Mouse (Mus musculus): ENCODE measurements around the gene Tnfaip6. TPM values are rescaled to one million over a fixed set of nuclear protein-coding genes. Genes with fewer than 3 reads are reported as not detected.

Gene Tnfaip6
- polyA plus RNA-seq, 1 experiment from 2014 or later: 27.7 TPM

DNA sequence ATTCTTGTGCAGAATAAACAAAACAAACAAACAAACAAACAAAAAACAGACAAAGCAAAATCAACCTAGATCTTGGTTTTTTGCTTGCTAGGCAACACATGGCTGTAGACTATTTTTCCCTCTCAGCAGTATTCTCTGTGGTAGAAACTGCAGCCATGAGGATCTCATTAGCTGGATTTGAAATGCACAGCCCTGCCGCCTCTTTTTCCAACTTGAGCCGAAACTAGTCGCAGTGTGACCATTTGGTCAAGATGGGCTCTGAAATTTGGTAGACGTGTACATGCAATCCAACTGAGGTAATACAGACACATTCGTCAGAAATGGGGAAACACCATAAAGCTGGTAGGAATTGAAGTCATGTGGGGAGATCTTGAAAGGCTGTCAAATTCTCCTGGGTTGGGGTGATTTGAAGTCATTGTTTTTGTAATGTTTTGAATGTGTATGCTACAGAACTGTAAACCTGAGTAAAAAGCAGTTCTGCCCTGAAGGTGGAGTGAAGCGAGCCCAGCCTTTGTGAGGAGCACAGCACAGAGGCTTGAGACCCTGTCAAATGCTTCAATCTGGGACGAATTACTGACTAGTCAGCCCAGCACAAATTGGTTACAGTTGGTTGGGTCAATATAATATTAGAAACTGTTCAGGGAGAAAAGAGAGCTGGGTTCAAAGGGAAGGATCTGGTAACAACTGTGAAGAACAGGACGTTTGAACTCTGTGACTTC, 1.4 kb downstream of the Tnfaip6 start:
- ATAC-seq (replicated peaks; ENCODE audit: low FRiP score): no peak

DNA sequence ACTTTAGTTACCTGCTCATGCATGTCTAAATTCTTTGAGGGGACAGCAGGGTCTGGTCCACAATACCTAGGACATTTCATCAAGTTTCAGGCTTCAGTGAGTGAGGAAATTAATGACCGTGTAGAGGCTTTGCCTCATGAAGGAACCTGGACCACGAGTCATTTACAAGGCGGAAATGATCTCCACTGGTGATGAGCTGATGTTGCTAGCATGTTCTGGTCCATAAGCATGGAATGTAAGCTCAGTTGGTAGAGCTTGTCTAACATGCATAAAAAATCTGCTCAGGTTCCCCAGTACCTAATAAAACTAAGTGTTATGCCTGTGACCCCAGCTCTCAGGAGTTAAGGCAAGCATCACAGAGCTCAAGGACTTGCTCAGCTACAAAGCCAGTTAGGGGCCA, 4.3 kb downstream of the Tnfaip6 start:
- 86% methylated on average over 3 of the region's 3 CpGs for WGBS
- H3K27ac ChIP-seq (ENCODE audit: low read depth, low read length): no peak overlapping the region
- DNase-seq (ENCODE audit: low spot score) (no peak), ATAC-seq (replicated peaks; ENCODE audit: low FRiP score) (no peak)
- H3K4me2 ChIP-seq (ENCODE audit: low read depth, low read length, severe bottlenecking): no peak overlapping the region
- no peaks in the 10 kb centered on the region for H3K9me3 ChIP-seq (ENCODE audit: control insufficient read depth, low read length)
- no peak overlapping the region for H3K9ac ChIP-seq (ENCODE audit: low read length)
- H3K36me3 ChIP-seq (ENCODE audit: control insufficient read depth, insufficient read depth, low read length): no peaks in the 10 kb centered on the region
- H3K4me3 ChIP-seq (ENCODE audit: low read depth, low read length): no peak overlapping the region
- H3K4me1 ChIP-seq (replicated peaks; ENCODE audit: control insufficient read depth, insufficient read depth, low read length): peaks cover 5% of the 10 kb centered on the region; the same call in 1 of the 2 replicates
- H3K27me3 ChIP-seq (ENCODE audit: control insufficient read depth, insufficient read depth, low read length): no peaks in the 10 kb centered on the region

More for the DNA sequence above, 1.4 kb downstream of the Tnfaip6 start:
- no peaks in the 10 kb centered on the region for H3K36me3 ChIP-seq (ENCODE audit: control insufficient read depth, insufficient read depth, low read length)
- H3K9me3 ChIP-seq (ENCODE audit: control insufficient read depth, low read length): no peaks in the 10 kb centered on the region
- H3K4me2 ChIP-seq (ENCODE audit: low read depth, low read length, severe bottlenecking): peak overlapping the region; percentile 36
- peak overlapping the region; percentile 17; the same call in 1 of the 2 replicates for H3K4me3 ChIP-seq (ENCODE audit: low read depth, low read length)
- no peak overlapping the region for H3K27ac ChIP-seq (ENCODE audit: low read depth, low read length)
- peaks cover 5% of the 10 kb centered on the region; the same call in 1 of the 2 replicates for H3K4me1 ChIP-seq (replicated peaks; ENCODE audit: control insufficient read depth, insufficient read depth, low read length)
- 34% methylated on average over 8 of the region's 8 CpGs for WGBS
- H3K9ac ChIP-seq (ENCODE audit: low read length): peak overlapping the region; percentile 16; the same call in 1 of the 2 replicates
- DNase-seq (ENCODE audit: low spot score): no peak
- H3K27me3 ChIP-seq (ENCODE audit: control insufficient read depth, insufficient read depth, low read length): no peaks in the 10 kb centered on the region

DNA sequence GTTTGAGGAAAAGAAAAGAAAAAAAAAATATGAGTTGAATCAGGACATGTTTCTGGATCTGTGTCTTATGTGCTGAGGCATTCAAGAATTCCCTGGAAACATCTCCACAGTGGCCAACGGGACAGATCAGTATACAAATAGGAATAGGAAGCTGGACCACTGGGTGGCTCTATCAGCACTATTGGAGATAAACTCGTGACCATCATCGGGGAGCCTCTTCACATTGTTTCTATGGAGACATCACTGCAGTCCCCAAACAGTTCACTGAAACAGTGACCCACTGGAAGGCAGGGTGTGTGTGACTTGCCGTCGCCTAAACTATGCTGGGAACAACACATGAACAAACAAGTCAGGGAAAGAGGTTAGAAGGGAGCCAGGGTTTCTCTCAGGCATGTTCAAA, 4.9 kb downstream of the Tnfaip6 start:
- WGBS: 81% methylated on average over 5 of the region's 5 CpGs
- DNase-seq (ENCODE audit: low spot score) (no peak), ATAC-seq (replicated peaks; ENCODE audit: low FRiP score) (no peak)
- Histone ChIP-seq H3K9me3 (ENCODE audit: control insufficient read depth, low read length) (no peaks in the 10 kb centered on the region), H3K4me3 (ENCODE audit: low read depth, low read length) (no peak overlapping the region), H3K4me1 (replicated peaks; ENCODE audit: control insufficient read depth, insufficient read depth, low read length) (peaks cover 5% of the 10 kb centered on the region; the same call in 1 of the 2 replicates), H3K36me3 (ENCODE audit: control insufficient read depth, insufficient read depth, low read length) (no peaks in the 10 kb centered on the region), H3K4me2 (ENCODE audit: low read depth, low read length, severe bottlenecking) (no peak overlapping the region), H3K27me3 (ENCODE audit: control insufficient read depth, insufficient read depth, low read length) (no peaks in the 10 kb centered on the region), H3K9ac (ENCODE audit: low read length) (no peak overlapping the region), H3K27ac (ENCODE audit: low read depth, low read length) (no peak overlapping the region)

DNA sequence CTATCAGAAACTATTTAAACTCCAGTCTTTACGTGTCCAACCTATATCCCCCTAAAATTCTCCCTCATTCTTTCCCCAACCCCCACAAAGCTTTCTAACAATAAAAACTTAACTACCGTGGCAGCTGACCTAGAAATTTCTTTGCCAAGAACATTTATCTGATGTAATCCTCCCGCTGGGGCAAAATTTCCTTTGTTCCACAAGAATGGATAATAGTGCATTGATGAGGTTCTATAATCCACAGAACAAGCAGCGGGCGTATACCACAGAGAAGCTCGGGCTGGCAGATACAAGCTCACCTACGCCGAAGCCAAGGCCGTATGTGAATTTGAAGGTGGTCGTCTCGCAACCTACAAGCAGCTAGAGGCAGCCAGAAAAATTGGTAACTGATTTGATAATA, 5.7 kb downstream of the Tnfaip6 start:
- ATAC-seq (replicated peaks; ENCODE audit: low FRiP score): no peak
- no peak overlapping the region for H3K4me2 ChIP-seq (ENCODE audit: low read depth, low read length, severe bottlenecking)
- no peak overlapping the region for H3K27ac ChIP-seq (ENCODE audit: low read depth, low read length)
- no peak overlapping the region for H3K9ac ChIP-seq (ENCODE audit: low read length)
- 87% methylated on average over 11 of the region's 11 CpGs for WGBS
- DNase-seq (ENCODE audit: low spot score): no peak
- no peaks in the 10 kb centered on the region for H3K36me3 ChIP-seq (ENCODE audit: control insufficient read depth, insufficient read depth, low read length)
- H3K4me3 ChIP-seq (ENCODE audit: low read depth, low read length): no peak overlapping the region
- no peaks in the 10 kb centered on the region for H3K27me3 ChIP-seq (ENCODE audit: control insufficient read depth, insufficient read depth, low read length)
- H3K9me3 ChIP-seq (ENCODE audit: control insufficient read depth, low read length): no peaks in the 10 kb centered on the region
- H3K4me1 ChIP-seq (replicated peaks; ENCODE audit: control insufficient read depth, insufficient read depth, low read length): peaks cover 5% of the 10 kb centered on the region; the same call in 1 of the 2 replicates

DNA sequence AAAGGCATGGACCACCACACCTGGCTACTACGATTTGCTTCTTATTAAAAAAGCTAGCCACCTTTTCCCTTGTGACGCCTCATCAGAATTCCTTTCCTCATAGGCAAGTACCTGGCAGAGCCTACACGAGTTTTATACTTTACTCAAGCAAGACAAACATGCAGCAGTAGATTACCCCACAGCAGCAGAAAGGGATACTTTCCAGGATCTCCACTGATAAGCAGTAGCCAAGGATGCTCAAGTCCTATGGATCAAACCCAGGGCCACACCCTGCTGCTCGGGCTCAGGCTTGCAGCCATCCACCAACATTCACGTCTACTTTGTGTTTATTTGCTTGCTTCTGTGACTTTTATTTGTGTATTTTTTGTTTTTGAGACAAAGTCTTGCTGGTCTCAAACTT, 8.2 kb downstream of the Tnfaip6 start:
- Histone ChIP-seq H3K4me1 (replicated peaks; ENCODE audit: control insufficient read depth, insufficient read depth, low read length) (no peaks in the 10 kb centered on the region), H3K27me3 (ENCODE audit: control insufficient read depth, insufficient read depth, low read length) (no peaks in the 10 kb centered on the region), H3K9ac (ENCODE audit: low read length) (no peak overlapping the region), H3K4me3 (ENCODE audit: low read depth, low read length) (no peak overlapping the region), H3K27ac (ENCODE audit: low read depth, low read length) (no peak overlapping the region), H3K4me2 (ENCODE audit: low read depth, low read length, severe bottlenecking) (no peak overlapping the region), H3K9me3 (ENCODE audit: control insufficient read depth, low read length) (no peaks in the 10 kb centered on the region), H3K36me3 (ENCODE audit: control insufficient read depth, insufficient read depth, low read length) (no peaks in the 10 kb centered on the region)
- DNase-seq (ENCODE audit: low spot score) (no peak), ATAC-seq (replicated peaks; ENCODE audit: low FRiP score) (no peak)
- 85% methylated on average over 5 of the region's 5 CpGs for WGBS

DNA sequence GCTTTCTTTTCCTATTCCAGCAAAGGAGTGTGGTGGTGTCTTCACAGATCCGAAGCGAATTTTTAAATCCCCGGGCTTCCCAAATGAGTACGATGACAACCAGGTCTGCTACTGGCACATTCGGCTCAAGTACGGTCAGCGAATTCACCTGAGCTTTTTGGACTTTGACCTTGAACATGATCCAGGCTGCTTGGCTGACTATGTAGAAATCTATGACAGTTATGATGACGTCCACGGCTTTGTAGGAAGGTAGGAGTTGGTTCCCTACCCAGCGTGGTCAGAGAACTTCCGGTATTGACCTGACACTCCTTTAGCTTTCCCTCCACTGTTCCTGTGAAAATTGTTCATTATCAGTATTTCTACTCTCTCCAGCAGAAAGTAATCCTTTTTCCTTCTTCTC, 13.0 kb downstream of the Tnfaip6 start:
- Histone ChIP-seq H3K9ac (ENCODE audit: low read length) (no peak overlapping the region), H3K9me3 (ENCODE audit: control insufficient read depth, low read length) (no peaks in the 10 kb centered on the region), H3K4me3 (ENCODE audit: low read depth, low read length) (no peak overlapping the region), H3K4me2 (ENCODE audit: low read depth, low read length, severe bottlenecking) (no peak overlapping the region), H3K4me1 (replicated peaks; ENCODE audit: control insufficient read depth, insufficient read depth, low read length) (no peaks in the 10 kb centered on the region), H3K27ac (ENCODE audit: low read depth, low read length) (no peak overlapping the region), H3K27me3 (ENCODE audit: control insufficient read depth, insufficient read depth, low read length) (no peaks in the 10 kb centered on the region), H3K36me3 (ENCODE audit: control insufficient read depth, insufficient read depth, low read length) (no peaks in the 10 kb centered on the region)
- ATAC-seq (replicated peaks; ENCODE audit: low FRiP score) (no peak), DNase-seq (ENCODE audit: low spot score) (no peak)
- WGBS: 94% methylated on average over 11 of the region's 11 CpGs

DNA sequence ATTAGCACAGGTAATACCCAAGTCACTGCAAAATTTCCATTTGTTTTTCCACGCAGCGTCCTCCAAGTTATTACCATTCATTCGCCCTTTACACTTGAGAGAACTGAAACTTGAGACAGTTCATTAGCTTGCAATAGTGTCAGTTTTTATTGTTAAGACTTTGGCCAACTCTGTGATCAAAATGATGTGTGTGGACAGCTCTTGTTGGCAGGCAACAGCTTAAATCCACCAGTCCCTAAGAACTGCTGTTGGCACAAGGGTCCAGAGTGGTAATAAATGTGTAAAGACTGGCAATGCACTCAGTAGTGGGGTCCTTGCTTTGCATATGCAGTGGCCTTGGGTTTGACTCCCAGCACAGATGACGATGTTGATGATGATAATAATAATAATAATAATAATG, 14.5 kb downstream of the Tnfaip6 start:
- no peaks in the 10 kb centered on the region for H3K4me1 ChIP-seq (replicated peaks; ENCODE audit: control insufficient read depth, insufficient read depth, low read length)
- no peaks in the 10 kb centered on the region for H3K36me3 ChIP-seq (ENCODE audit: control insufficient read depth, insufficient read depth, low read length)
- H3K9me3 ChIP-seq (ENCODE audit: control insufficient read depth, low read length): no peaks in the 10 kb centered on the region
- H3K27ac ChIP-seq (ENCODE audit: low read depth, low read length): no peak overlapping the region
- no peak overlapping the region for H3K4me3 ChIP-seq (ENCODE audit: low read depth, low read length)
- no peak overlapping the region for H3K4me2 ChIP-seq (ENCODE audit: low read depth, low read length, severe bottlenecking)
- no peaks in the 10 kb centered on the region for H3K27me3 ChIP-seq (ENCODE audit: control insufficient read depth, insufficient read depth, low read length)
- ATAC-seq (replicated peaks; ENCODE audit: low FRiP score): no peak
- WGBS: 76% methylated on average over 4 of the region's 4 CpGs
- DNase-seq (ENCODE audit: low spot score): no peak
- no peak overlapping the region for H3K9ac ChIP-seq (ENCODE audit: low read length)

DNA sequence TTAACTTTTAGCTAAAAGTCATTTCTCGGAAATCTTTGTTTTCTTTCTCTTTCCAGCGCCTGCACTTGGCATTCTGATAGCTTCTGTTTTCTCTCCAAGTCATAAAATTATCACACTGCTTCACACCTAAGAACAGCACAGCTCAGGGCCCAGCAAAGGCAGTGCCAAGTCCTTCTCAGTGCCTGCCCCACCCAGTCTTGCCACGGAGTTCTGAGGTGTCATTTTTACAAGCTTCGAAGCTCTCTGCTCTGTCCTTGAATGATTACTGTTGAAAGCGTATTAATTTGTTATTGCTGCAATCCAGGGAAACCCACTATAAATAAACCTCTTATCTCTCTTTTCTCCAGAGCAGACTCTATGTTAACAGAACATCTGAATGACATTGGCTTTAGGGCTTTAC, 15.7 kb downstream of the Tnfaip6 start:
- no peak overlapping the region for H3K4me2 ChIP-seq (ENCODE audit: low read depth, low read length, severe bottlenecking)
- no peaks in the 10 kb centered on the region for H3K9me3 ChIP-seq (ENCODE audit: control insufficient read depth, low read length)
- DNase-seq (ENCODE audit: low spot score): no peak
- H3K27me3 ChIP-seq (ENCODE audit: control insufficient read depth, insufficient read depth, low read length): no peaks in the 10 kb centered on the region
- no peaks in the 10 kb centered on the region for H3K4me1 ChIP-seq (replicated peaks; ENCODE audit: control insufficient read depth, insufficient read depth, low read length)
- 68% methylated on average over 5 of the region's 5 CpGs for WGBS
- H3K9ac ChIP-seq (ENCODE audit: low read length): no peak overlapping the region
- no peak for ATAC-seq (replicated peaks; ENCODE audit: low FRiP score)
- H3K36me3 ChIP-seq (ENCODE audit: control insufficient read depth, insufficient read depth, low read length): no peaks in the 10 kb centered on the region
- H3K27ac ChIP-seq (ENCODE audit: low read depth, low read length): no peak overlapping the region
- H3K4me3 ChIP-seq (ENCODE audit: low read depth, low read length): no peak overlapping the region

DNA sequence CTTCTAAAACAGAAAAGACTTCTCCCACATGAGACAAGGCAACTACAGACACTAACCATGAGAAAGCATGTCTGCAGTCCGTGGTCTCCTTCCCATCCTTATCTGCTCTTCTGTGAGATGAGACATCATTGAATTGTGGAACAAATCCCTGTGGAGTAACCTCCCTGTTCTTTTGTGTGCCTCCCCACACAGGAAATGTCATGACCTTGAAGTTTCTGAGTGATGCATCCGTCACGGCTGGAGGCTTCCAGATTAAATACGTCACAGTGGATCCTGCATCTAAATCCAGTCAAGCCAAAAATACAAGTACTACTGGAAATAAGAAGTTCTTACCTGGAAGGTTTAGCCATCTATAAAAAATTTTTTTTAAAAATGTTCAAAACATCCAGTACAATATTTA, 17.8 kb downstream of the Tnfaip6 start:
- H3K9me3 ChIP-seq (ENCODE audit: control insufficient read depth, low read length): no peaks in the 10 kb centered on the region
- H3K9ac ChIP-seq (ENCODE audit: low read length): no peak overlapping the region
- H3K27ac ChIP-seq (ENCODE audit: low read depth, low read length): no peak overlapping the region
- no peaks in the 10 kb centered on the region for H3K4me1 ChIP-seq (replicated peaks; ENCODE audit: control insufficient read depth, insufficient read depth, low read length)
- no peaks in the 10 kb centered on the region for H3K27me3 ChIP-seq (ENCODE audit: control insufficient read depth, insufficient read depth, low read length)
- DNase-seq (ENCODE audit: low spot score): no peak
- no peak overlapping the region for H3K4me2 ChIP-seq (ENCODE audit: low read depth, low read length, severe bottlenecking)
- WGBS: 60% methylated on average over 4 of the region's 4 CpGs
- no peak for ATAC-seq (replicated peaks; ENCODE audit: low FRiP score)
- H3K36me3 ChIP-seq (ENCODE audit: control insufficient read depth, insufficient read depth, low read length): no peaks in the 10 kb centered on the region
- no peak overlapping the region for H3K4me3 ChIP-seq (ENCODE audit: low read depth, low read length)
